Mouse (Mus musculus) right cerebral cortex, postnatal 14 days (tissue): ENCODE measurements at regions not wholly inside any gene's neighbourhood (a gene's known extent, or its start where the extent isn't known, plus 50 kb on each side); places are given as distances from the start of the nearest gene placed in this dataset.
A peak's percentile ranks its signal among the peaks of the same experiment; 100 is the strongest.

ENCODE experiments used
- DNase-seq: peaks from one replicate; pipeline ENCODE4 v3.0.0; 2022

GRCm38 (mm10) chr16:27507212-27507611 is 118.5 kb downstream of the Ccdc50 start:
- no peak for DNase-seq

GRCm38 (mm10) chr16:27523527-27524121 is 135.0 kb downstream of the Ccdc50 start:
- DNase-seq: peak; percentile 75

GRCm38 (mm10) chr16:27526669-27527068 is 138.0 kb downstream of the Ccdc50 start:
- no peak for DNase-seq

GRCm38 (mm10) chr16:27530634-27531033 is 142.0 kb downstream of the Ccdc50 start:
- no peak for DNase-seq
